Mouse (Mus musculus) heart, postnatal 0 days (tissue): ENCODE measurements around the gene Nr1h4. TPM values are rescaled to one million over a fixed set of nuclear protein-coding genes. Genes with fewer than 3 reads are reported as not detected.

Experiments used
- ATAC-seq: fragments of 200-750 bp; cut with Nextera tagmentation; 2 replicates; pipeline ENCODE4 v1.8.0; 2017; ENCODE audit warnings: low read depth, moderate number of reproducible peaks, moderate library complexity; ENCODE audit not compliant: insufficient read depth
- DNase-seq: peaks from one replicate; pipeline ENCODE4 v3.0.0-alpha.2; 2016; ENCODE audit warnings: low spot score
- H3K27ac ChIP-seq: fragments of 300-500 bp; sonication (generic); 2 replicates; pipeline ENCODE4 v1.5.1; 2014; ENCODE audit warnings: low read depth, mild to moderate bottlenecking
- H3K27me3 ChIP-seq: fragments of 300-500 bp; sonication (generic); 2 replicates; pipeline ENCODE4 v1.6.1; 2014; ENCODE audit warnings: low read length, mixed read lengths; ENCODE audit not compliant: control insufficient read depth, insufficient read depth
- H3K36me3 ChIP-seq: fragments of 300-500 bp; sonication (generic); replicated peaks from 2 replicates; pipeline ENCODE4 v1.6.1; 2014; ENCODE audit warnings: low read length, mixed read lengths; ENCODE audit not compliant: control insufficient read depth, insufficient read depth
- H3K4me1 ChIP-seq: fragments of 300-500 bp; sonication (generic); 2 replicates; pipeline ENCODE4 v1.6.1; 2014; ENCODE audit warnings: antibody characterized with exemption; ENCODE audit not compliant: control insufficient read depth, insufficient read depth
- H3K4me2 ChIP-seq: fragments of 300-500 bp; sonication (generic); 2 replicates; pipeline ENCODE4 v1.6.1; 2014; ENCODE audit warnings: low read depth, mild to moderate bottlenecking, low read length, moderate library complexity
- H3K4me3 ChIP-seq: fragments of 300-500 bp; sonication (generic); 2 replicates; pipeline ENCODE4 v1.5.1; 2014; ENCODE audit warnings: low read depth, low read length
- H3K9ac ChIP-seq: fragments of 300-500 bp; sonication (generic); replicated peaks from 2 replicates; pipeline ENCODE4 v1.6.1; 2014; ENCODE audit warnings: low read depth, low read length, mixed read lengths
- H3K9me3 ChIP-seq: fragments of 300-500 bp; sonication (generic); replicated peaks from 2 replicates; pipeline ENCODE4 v1.6.1; 2016; ENCODE audit warnings: low read length; ENCODE audit not compliant: control insufficient read depth
- CTCF ChIP-seq: IDR thresholded peaks from 2 replicates; pipeline ENCODE4 v1.5.1; 2016; ENCODE audit warnings: antibody characterized with exemption, control low read depth, low read depth
- EP300 ChIP-seq: IDR thresholded peaks from 2 replicates; pipeline ENCODE4 v1.6.1; 2016; ENCODE audit warnings: antibody characterized with exemption, low read depth
- whole genome bisulfite sequencing: fragments of 180-500 bp; shearing (Covaris S2); extraction: QIAGEN DNeasy Blood & Tissue Kit; methylation state at CpG from one replicate; pipeline ENCODE4 v1.1.7; 2014; 5-methylcytosine and 5-hydroxymethylcytosine counted together
- polyA plus RNA-seq: library from polyadenylated mRNA; unstranded; fragments of >200 nt; fragmentation: Nextera tagmentation; extraction: Ambion mirVana; gene quantifications from 2 replicates; pipeline ENCODE4 v1.2.1, GENCODE M21; 2015
- total RNA-seq: library from RNA; depleted of rRNA; stranded (reverse); fragments of >200 nt; gene quantifications from 2 replicates; pipeline ENCODE4 v1.2.3, GENCODE M21; 2014; ENCODE audit warnings: low replicate concordance

Nr1h4 gene
- total and polyA plus RNA-seq, 2 experiments from 2014 or later = 1.3 to 1.4 TPM

DNA sequence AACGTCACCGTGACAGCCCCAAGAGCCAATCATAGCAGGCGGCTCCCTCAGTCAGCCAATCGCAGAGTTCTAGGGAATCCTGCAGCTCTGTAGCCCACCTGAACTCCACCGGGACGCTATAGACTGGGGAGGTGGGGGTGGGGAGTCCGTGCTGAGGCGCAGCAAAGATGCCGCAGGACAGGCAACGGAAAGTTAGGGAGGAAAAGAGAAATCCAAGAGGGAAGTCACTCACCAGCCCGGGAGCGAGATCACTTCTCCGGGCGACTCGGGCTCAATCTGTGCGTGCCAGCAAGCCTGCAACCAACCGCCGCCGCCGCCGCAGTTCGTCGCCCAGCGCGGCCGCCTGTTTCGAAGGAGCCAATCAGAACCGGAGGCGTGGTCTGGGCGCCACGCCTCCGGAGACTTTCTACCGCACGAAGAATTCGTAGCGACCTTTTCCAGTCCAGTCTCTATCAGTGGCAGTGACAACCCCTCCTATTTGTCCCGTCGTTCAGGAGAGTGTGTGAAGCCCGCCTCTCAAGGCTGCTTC lies 89.7 kb downstream of the Nr1h4 start, which contains the start of gene Gas2l3:
Gene Gas2l3 (minus strand): TSS at position 345 of the 529 bp plus-strand sequence.
- Histone ChIP-seq H3K9me3 (no peaks in the 10 kb centered on the region), H3K27me3 (no peaks in the 10 kb centered on the region), H3K36me3 (no peaks in the 10 kb centered on the region; the same call in 1 of the 2 replicates), H3K4me1 (peaks cover 14% of the 10 kb centered on the region; the same call in 1 of the 2 replicates), H3K4me2 (peak within 1 kb of the TSS; percentile 79), H3K4me3 (peak within 1 kb of the TSS; percentile 79), H3K9ac (peak within 1 kb of the TSS; percentile 70), H3K27ac (peak within 1 kb of the TSS; percentile 66)
- peak; percentile 87 for ATAC-seq
- 0% methylated on average over 38 of the region's 39 CpGs for WGBS
- peak; percentile 88 for DNase-seq
- TF ChIP-seq CTCF (no peak), EP300 (peak; percentile 60; the same call in 1 of the 2 replicates)

DNA sequence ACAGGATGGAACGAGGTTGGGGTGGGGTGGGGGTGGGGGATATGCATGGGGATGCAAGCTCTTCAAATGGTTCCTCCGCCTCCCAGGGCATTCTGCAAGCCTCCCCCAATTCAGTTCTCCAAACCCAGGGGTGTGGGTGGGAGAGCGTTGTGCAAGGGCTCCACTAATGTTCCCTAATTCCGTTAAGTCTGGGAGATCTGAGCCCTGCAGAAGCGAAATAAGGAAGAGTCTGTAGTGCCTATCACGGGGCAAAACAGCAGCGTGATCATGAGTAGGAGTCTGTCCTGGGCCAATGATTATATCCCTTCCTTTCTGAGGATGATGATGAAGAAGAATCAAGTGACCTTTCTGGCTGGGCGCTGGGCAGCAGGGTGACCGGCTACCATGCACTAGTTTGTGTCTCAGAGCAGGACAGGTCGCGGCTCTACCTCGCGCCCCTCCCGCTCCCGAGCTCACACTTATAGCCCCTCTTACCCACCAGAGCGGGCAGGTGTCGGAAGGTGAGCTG lies 90.2 kb downstream of the Nr1h4 start:
- peak overlapping the region; percentile 79 for H3K4me2 ChIP-seq
- peak overlapping the region; percentile 66 for H3K27ac ChIP-seq
- peak; percentile 18 for ATAC-seq
- H3K9ac ChIP-seq = peak overlapping the region; percentile 70
- TF ChIP-seq EP300 = no peak
- no peak for TF ChIP-seq CTCF
- peaks cover 14% of the 10 kb centered on the region; the same call in 1 of the 2 replicates for H3K4me1 ChIP-seq
- no peaks in the 10 kb centered on the region for H3K27me3 ChIP-seq
- H3K4me3 ChIP-seq = peak overlapping the region; percentile 79
- no peak for DNase-seq
- no peaks in the 10 kb centered on the region for H3K9me3 ChIP-seq
- WGBS = under 1% methylated on average over 17 of the region's 17 CpGs
- H3K36me3 ChIP-seq = no peaks in the 10 kb centered on the region; the same call in 1 of the 2 replicates

DNA sequence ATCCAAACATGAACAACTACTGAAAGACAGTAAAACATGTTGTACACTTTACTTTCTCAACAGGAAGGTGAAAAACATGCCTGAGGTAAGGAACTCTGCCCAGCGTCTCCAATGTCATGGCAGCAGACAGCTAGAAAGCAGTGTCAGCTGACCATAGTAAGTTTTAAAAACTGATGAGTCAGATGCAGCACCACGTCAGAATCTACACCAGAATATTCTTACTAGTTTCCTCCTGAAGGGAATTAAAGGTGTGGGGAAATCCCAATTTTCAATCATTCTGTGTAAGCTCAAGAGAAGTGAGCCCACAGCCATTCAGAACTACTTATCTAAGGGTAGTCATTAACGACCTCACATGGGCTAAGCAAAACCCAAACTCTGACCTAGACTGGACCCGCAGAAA lies 90.7 kb downstream of the Nr1h4 start:
- Histone ChIP-seq H3K36me3 (no peaks in the 10 kb centered on the region; the same call in 1 of the 2 replicates), H3K4me3 (peak overlapping the region; percentile 79), H3K4me1 (peaks cover 14% of the 10 kb centered on the region; the same call in 1 of the 2 replicates), H3K9ac (peak overlapping the region; percentile 70), H3K4me2 (peak overlapping the region; percentile 79), H3K27me3 (no peaks in the 10 kb centered on the region), H3K27ac (no peak overlapping the region), H3K9me3 (no peaks in the 10 kb centered on the region)
- ATAC-seq (no peak), DNase-seq (no peak)
- TF ChIP-seq EP300 (no peak), CTCF (no peak)
- WGBS = 6% methylated on average over 4 of the region's 4 CpGs

DNA sequence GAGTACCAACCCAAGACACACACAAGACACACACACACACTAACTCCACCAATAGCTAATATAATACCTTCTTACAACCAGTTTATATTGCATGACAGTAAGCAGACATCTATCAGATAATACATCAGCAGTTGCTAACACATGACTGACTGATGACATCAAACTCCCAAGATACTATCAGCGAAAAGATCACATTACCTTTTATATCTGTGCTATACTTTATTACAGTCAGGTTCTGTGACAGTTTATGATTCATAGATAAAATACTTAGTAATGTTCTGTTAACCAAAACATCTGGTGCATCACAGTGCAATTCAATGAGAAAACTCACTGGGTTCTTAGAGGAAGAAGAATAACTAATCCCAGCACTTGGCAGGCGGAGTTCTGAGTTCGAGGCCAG lies 91.4 kb downstream of the Nr1h4 start:
- H3K9ac ChIP-seq = no peak overlapping the region
- no peak overlapping the region for H3K27ac ChIP-seq
- H3K4me3 ChIP-seq = no peak overlapping the region
- no peaks in the 10 kb centered on the region for H3K9me3 ChIP-seq
- no peak for ATAC-seq
- TF ChIP-seq EP300 = no peak
- TF ChIP-seq CTCF = no peak
- WGBS = 92% methylated on average over 3 of the region's 3 CpGs
- H3K4me2 ChIP-seq = no peak overlapping the region
- no peak for DNase-seq
- H3K27me3 ChIP-seq = no peaks in the 10 kb centered on the region
- H3K36me3 ChIP-seq = no peaks in the 10 kb centered on the region; the same call in 1 of the 2 replicates
- peaks cover 14% of the 10 kb centered on the region; the same call in 1 of the 2 replicates for H3K4me1 ChIP-seq

DNA sequence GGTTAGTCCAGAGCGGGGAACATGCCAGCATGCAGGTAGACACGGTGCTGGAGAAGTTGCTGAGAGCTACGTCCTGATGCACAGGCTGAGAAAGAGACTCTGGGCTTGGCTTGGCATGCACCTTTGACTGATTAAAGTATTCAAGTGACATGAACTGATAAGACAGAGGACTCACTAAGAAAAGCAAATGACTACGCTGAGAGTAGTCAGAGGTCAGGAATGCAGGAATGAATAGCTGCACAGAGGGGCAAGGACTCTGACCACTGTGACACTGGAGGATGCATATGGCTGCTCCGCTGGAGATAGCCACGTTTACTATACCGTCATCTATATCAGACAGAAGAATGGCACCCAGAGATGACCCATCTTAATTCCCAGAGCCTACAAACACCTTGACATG lies 94.0 kb downstream of the Nr1h4 start:
- ATAC-seq (peak; percentile 40), DNase-seq (peak; percentile 55)
- Histone ChIP-seq H3K9me3 (no peaks in the 10 kb centered on the region), H3K9ac (no peak overlapping the region), H3K4me3 (no peak overlapping the region), H3K27me3 (no peaks in the 10 kb centered on the region), H3K4me1 (peaks cover 14% of the 10 kb centered on the region; the same call in 1 of the 2 replicates), H3K36me3 (peaks cover 4% of the 10 kb centered on the region; the same call in 1 of the 2 replicates), H3K27ac (peak overlapping the region; percentile 64), H3K4me2 (peak overlapping the region; percentile 26)
- WGBS = 35% methylated on average over 7 of the region's 7 CpGs
- TF ChIP-seq CTCF (no peak), EP300 (0 out of 2 replicates have a peak, but pooled peaks have one; percentile 29)
